Mouse (Mus musculus) liver, embryonic 11.5 days (tissue): Measurements from ENCODE around the gene Dab2. TPM values are rescaled to one million over a fixed set of nuclear protein-coding genes. Genes with fewer than 3 reads are reported as not detected.

ENCODE experiments used
- ATAC-seq: fragments of 200-750 bp; cut with Nextera tagmentation; replicated peaks from 2 replicates; pipeline ENCODE4 v1.8.0; 2017; ENCODE audit warnings: moderate number of reproducible peaks, mild to moderate bottlenecking, moderate TSS enrichment, moderate library complexity; ENCODE audit not compliant: low FRiP score
- DNase-seq: peaks from one replicate; pipeline ENCODE4 v3.0.0-alpha.2; 2017; ENCODE audit warnings: low spot score
- H3K27ac ChIP-seq: fragments of 300-500 bp; sonication (generic); 2 replicates; pipeline ENCODE4 v1.5.1; 2014; ENCODE audit warnings: mild to moderate bottlenecking, low read depth, low read length, control low read depth
- H3K27me3 ChIP-seq: fragments of 300-500 bp; sonication (generic); replicated peaks from 2 replicates; pipeline ENCODE4 v1.6.1; 2014; ENCODE audit warnings: low read length, mixed read lengths; ENCODE audit not compliant: control insufficient read depth, insufficient read depth
- H3K36me3 ChIP-seq: fragments of 300-500 bp; sonication (generic); 2 replicates; pipeline ENCODE4 v1.6.1; 2014; ENCODE audit warnings: mild to moderate bottlenecking, low read length, moderate library complexity, mixed read lengths; ENCODE audit not compliant: control insufficient read depth, insufficient read depth
- H3K4me1 ChIP-seq: fragments of 300-500 bp; sonication (generic); replicated peaks from 2 replicates; pipeline ENCODE4 v1.6.1; 2014; ENCODE audit warnings: low read length, mixed read lengths; ENCODE audit not compliant: control insufficient read depth, insufficient read depth
- H3K4me2 ChIP-seq: fragments of 300-500 bp; sonication (generic); 2 replicates; pipeline ENCODE4 v1.6.1; 2014; ENCODE audit warnings: mild to moderate bottlenecking, control low read depth, moderate library complexity
- H3K4me3 ChIP-seq: fragments of 300-500 bp; sonication (generic); 2 replicates; pipeline ENCODE4 v1.5.1; 2014; ENCODE audit warnings: low read depth, low read length, control low read depth
- H3K9ac ChIP-seq: fragments of 300-500 bp; sonication (generic); 2 replicates; pipeline ENCODE4 v1.6.1; 2014; ENCODE audit warnings: low read depth, low read length, control low read depth
- H3K9me3 ChIP-seq: fragments of 300-500 bp; sonication (generic); 2 replicates; pipeline ENCODE4 v1.6.1; 2016; ENCODE audit warnings: low read length, inconsistent platforms, mixed read lengths; ENCODE audit not compliant: control insufficient read depth
- WGBS: fragments of 180-500 bp; shearing (Covaris S2); extraction: QIAGEN DNeasy Blood & Tissue Kit; methylation state at CpG from one replicate; pipeline ENCODE4 v1.1.7; 2014; 5-methylcytosine and 5-hydroxymethylcytosine counted together
- polyA plus RNA-seq: library from polyadenylated mRNA; unstranded; fragments of >200 nt; fragmentation: Nextera tagmentation; extraction: Ambion mirVana; gene quantifications from 2 replicates; pipeline ENCODE4 v1.2.1, GENCODE M21; 2014

The Dab2 gene
- polyA plus RNA-seq, 1 experiment from 2014 or later, result 37.6 TPM

DNA sequence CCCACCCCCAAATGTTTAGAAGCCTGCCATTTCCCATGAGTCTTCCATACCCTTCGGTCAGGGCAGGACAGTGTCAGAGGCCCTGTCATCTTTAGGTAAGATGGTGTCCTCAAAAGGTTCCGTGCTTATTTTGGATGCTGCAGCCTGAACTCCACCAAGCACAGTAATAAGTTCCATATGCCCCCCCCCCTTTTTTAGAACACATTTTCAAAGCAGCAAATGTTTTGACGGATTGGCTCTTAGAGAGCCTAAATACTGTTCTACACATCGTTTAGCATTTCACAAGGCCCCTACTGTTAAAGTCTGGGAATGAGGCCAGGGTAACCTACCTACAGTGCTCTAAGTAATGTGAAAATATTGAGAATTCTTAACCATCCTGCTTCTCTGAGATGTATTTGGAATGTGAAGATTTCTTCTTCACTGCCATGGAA is 19.6 kb upstream of the Dab2 start:
- Histone ChIP-seq H3K27ac (no peak overlapping the region), H3K27me3 (no peaks in the 10 kb centered on the region), H3K9me3 (no peaks in the 10 kb centered on the region), H3K4me1 (no peaks in the 10 kb centered on the region), H3K9ac (no peak overlapping the region), H3K36me3 (no peaks in the 10 kb centered on the region), H3K4me2 (no peak overlapping the region), H3K4me3 (no peak overlapping the region)
- ATAC-seq (no peak), DNase-seq (no peak)
- 70% methylated on average over 4 of the region's 4 CpGs for WGBS

DNA sequence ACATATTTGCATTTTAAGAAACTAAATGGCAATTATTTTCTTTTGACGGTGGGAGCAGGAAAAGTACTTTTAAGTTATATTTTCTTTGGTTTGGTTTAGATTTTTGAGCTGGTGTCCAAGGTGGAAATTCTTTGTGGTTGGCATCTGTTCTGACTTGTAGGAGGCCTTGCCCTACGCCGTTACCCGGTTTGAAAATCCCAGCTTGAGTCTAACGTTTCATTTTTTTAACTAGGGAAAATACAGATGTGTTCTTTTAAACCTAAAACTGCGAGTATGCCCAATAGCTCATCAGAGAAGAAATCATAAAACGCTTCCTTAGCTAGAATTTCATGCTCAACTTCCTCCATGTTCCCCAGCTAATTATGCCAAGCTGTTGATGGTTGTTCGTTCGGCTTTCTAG is 16.3 kb upstream of the Dab2 start:
- no peak overlapping the region for H3K27ac ChIP-seq
- H3K4me1 ChIP-seq, result no peaks in the 10 kb centered on the region
- no peak overlapping the region for H3K9ac ChIP-seq
- 84% methylated on average over 9 of the region's 9 CpGs for WGBS
- DNase-seq (no peak), ATAC-seq (no peak)
- no peaks in the 10 kb centered on the region for H3K36me3 ChIP-seq
- no peak overlapping the region for H3K4me3 ChIP-seq
- no peaks in the 10 kb centered on the region for H3K27me3 ChIP-seq
- H3K9me3 ChIP-seq, result no peaks in the 10 kb centered on the region
- no peak overlapping the region for H3K4me2 ChIP-seq

DNA sequence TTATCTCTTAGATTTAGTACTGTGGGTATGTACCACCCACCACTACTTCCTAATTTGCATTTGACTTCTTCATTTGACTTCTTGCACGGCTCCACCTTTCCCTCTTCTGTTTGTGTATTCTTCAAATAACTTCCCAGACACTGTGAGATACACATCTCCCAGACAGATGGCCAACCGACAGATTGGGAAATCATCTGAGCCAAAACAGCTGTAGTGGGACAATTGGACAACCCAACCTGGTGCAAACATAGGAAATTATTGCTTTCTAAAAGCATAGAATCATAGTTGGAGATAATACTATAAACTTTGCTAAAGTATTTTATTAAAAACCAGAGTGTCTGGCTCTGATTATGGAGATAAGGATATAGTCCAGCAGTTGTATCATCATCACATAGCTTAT is 3.5 kb upstream of the Dab2 start:
- no peaks in the 10 kb centered on the region for H3K36me3 ChIP-seq
- no peak overlapping the region for H3K27ac ChIP-seq
- H3K9me3 ChIP-seq, result no peaks in the 10 kb centered on the region
- no peaks in the 10 kb centered on the region for H3K27me3 ChIP-seq
- no peak overlapping the region for H3K4me2 ChIP-seq
- H3K9ac ChIP-seq, result no peak overlapping the region
- no peak for DNase-seq
- no peak for ATAC-seq
- H3K4me1 ChIP-seq, result no peaks in the 10 kb centered on the region
- WGBS, result 53% methylated on average over 2 of the region's 2 CpGs
- H3K4me3 ChIP-seq, result no peak overlapping the region

DNA sequence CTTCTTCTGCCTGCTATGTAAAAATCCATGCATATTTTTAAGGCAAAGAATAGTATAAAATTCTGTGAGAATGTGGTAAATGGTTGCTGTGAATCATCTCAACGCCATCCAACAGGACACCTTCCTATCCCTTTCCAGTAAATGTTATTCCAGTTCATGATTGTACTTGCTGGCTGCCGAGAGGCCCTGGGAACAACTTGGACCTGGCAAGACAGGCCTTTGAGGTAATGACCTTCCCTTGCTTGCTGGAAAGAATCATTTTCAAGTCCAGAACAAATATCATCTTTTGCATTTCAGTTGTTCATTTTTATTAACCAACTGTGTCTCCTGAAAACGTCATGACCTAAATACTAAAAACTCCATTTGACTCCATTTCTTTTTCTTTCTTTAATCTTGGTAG is 862 bp upstream of the Dab2 start:
- H3K4me2 ChIP-seq, result no peak overlapping the region
- H3K27me3 ChIP-seq, result no peaks in the 10 kb centered on the region
- H3K4me1 ChIP-seq, result no peaks in the 10 kb centered on the region
- WGBS, result 76% methylated on average over 3 of the region's 3 CpGs
- H3K36me3 ChIP-seq, result no peaks in the 10 kb centered on the region
- no peaks in the 10 kb centered on the region for H3K9me3 ChIP-seq
- ATAC-seq (no peak), DNase-seq (no peak)
- H3K9ac ChIP-seq, result no peak overlapping the region
- no peak overlapping the region for H3K27ac ChIP-seq
- H3K4me3 ChIP-seq, result no peak overlapping the region

DNA sequence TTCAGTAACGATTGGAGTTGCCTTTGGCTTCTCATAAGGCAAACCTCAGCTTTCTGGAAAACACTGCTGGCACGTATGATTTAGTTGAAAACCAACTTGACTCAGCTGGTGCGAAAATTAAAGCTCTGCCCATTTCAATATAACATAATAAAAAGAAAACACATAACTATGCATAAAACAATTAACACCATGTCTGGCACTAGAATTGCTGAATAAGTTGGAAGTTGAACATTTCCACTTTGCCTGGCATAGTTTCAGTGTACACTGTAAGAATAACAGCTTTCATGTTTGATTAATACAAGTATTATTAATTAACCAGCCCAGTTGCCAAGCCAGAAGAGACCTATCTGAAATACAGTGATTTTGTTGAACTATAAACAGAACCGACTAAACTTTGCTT is 2.6 kb downstream of the Dab2 start:
- WGBS, result 87% methylated on average over 4 of the region's 4 CpGs
- no peak for ATAC-seq

DNA sequence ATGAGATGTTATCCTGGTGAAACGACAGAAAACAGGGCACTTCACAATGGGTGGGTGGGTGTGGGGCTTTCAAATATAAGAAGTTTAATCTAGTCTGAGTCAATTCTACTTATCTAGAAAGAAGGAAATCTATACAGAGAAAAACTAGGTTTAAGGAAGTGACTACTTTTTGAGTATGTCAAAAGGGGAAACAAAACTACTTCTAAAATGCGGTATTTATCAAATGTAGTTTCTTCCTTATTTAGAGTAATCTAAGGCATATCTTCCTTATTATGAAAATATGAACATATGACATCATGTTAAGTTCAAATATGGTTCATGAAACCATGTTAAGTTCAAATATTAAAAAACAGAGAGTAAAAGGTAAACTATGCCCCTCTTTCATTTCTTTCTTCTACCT is 4.2 kb downstream of the Dab2 start:
- H3K36me3 ChIP-seq, result no peaks in the 10 kb centered on the region
- ATAC-seq (no peak), DNase-seq (no peak)
- no peak overlapping the region for H3K9ac ChIP-seq
- no peak overlapping the region for H3K4me3 ChIP-seq
- H3K4me2 ChIP-seq, result no peak overlapping the region
- no peaks in the 10 kb centered on the region for H3K27me3 ChIP-seq
- no peak overlapping the region for H3K27ac ChIP-seq
- WGBS, result 69% methylated on average over 2 of the region's 2 CpGs
- H3K4me1 ChIP-seq, result no peaks in the 10 kb centered on the region
- no peaks in the 10 kb centered on the region for H3K9me3 ChIP-seq

More for the DNA sequence above, 2.6 kb downstream of the Dab2 start:
- no peak overlapping the region for H3K27ac ChIP-seq
- H3K9ac ChIP-seq, result no peak overlapping the region
- no peaks in the 10 kb centered on the region for H3K9me3 ChIP-seq
- no peak overlapping the region for H3K4me2 ChIP-seq
- no peak for DNase-seq
- H3K4me3 ChIP-seq, result no peak overlapping the region
- no peaks in the 10 kb centered on the region for H3K27me3 ChIP-seq
- H3K36me3 ChIP-seq, result no peaks in the 10 kb centered on the region
- H3K4me1 ChIP-seq, result no peaks in the 10 kb centered on the region

DNA sequence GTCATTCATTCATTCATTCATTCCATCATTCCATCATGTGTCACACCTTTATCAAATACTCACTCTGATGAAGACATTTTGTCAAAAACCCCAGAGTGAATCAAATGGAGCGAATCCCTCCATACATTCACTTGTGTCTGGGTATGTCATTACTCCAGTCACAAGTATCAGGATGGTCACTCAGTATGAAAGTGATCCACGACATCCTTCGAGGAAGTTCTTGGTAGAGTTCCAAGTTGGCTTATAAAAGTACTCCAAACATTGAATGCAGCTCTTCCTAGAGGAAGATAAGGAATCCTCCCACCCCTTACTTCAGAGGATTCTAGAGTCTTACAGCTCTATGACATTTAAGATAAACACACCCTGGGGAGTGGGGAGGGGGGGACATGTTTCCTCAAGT is 10.0 kb downstream of the Dab2 start:
- H3K36me3 ChIP-seq, result no peaks in the 10 kb centered on the region
- DNase-seq (no peak), ATAC-seq (no peak)
- no peaks in the 10 kb centered on the region for H3K9me3 ChIP-seq
- no peaks in the 10 kb centered on the region for H3K4me1 ChIP-seq
- H3K27me3 ChIP-seq, result no peaks in the 10 kb centered on the region
- H3K4me3 ChIP-seq, result no peak overlapping the region
- H3K9ac ChIP-seq, result no peak overlapping the region
- no peak overlapping the region for H3K27ac ChIP-seq
- WGBS, result 71% methylated on average over 3 of the region's 3 CpGs
- H3K4me2 ChIP-seq, result no peak overlapping the region

DNA sequence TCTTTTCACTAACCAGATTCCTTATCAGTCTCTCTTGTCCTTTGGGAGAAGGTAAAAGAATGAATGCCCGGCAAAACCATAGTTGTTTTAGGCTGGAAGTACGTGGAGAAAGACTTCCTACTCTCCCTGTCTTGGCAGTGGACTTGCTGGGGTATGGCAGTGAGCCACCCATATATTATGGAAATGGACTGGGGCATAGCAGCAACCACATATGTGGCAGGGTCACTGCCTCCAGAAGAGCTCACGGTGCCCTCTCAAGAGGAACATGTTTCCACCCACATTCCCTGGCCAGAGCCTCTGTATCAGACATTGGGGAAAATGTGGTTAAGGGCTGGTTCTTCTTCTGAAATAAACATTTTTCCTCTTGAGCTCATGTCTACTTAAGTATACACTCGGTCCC is 10.8 kb downstream of the Dab2 start:
- Histone ChIP-seq H3K36me3 (no peaks in the 10 kb centered on the region), H3K9me3 (no peaks in the 10 kb centered on the region), H3K27me3 (no peaks in the 10 kb centered on the region), H3K4me2 (no peak overlapping the region), H3K4me1 (no peaks in the 10 kb centered on the region), H3K4me3 (no peak overlapping the region), H3K27ac (no peak overlapping the region), H3K9ac (no peak overlapping the region)
- DNase-seq (no peak), ATAC-seq (no peak)
- WGBS, result 77% methylated on average over 4 of the region's 4 CpGs

DNA sequence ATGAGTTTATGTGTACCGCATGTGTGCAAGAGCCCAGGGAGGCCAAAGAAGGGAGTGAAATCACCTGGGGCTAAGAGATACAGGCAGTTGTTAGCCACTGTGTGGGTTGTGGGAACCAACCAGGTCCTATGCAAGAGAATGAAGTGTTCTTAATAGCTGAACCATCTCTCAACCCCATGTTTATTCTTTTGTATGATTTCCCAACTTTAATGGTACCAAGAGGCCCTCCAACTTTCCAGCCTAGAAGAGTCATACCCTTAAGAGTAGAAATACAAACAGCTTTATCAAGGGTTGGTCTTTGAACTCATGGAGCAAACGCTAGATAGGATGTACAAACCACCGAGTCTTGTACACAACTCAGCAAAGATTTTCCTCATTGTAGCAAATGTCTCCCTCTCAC is 12.8 kb downstream of the Dab2 start:
- Histone ChIP-seq H3K36me3 (no peaks in the 10 kb centered on the region), H3K4me1 (no peaks in the 10 kb centered on the region), H3K9ac (no peak overlapping the region), H3K4me3 (no peak overlapping the region), H3K27ac (no peak overlapping the region), H3K27me3 (no peaks in the 10 kb centered on the region), H3K9me3 (no peaks in the 10 kb centered on the region), H3K4me2 (no peak overlapping the region)
- WGBS, result 84% methylated on average over 3 of the region's 3 CpGs
- ATAC-seq, result no peak
- DNase-seq, result no peak
